In genomic region chr11:96963580-96963979, GRCm38 (mm10) we compare ENCODE assay signal across 7 mouse cellular contexts. TPM values are rescaled to one million over a fixed set of nuclear protein-coding genes. Genes with fewer than 3 reads are reported as not detected.
DNase-seq lines count a peak whose midpoint lies in the region; ATAC-seq and TF ChIP-seq lines count a peak whose summit lies in the region.

No protein-coding gene starts in this region.

- DNase-seq in adrenal gland, adult 18-20 months (ENCODE audit: low spot score in 2 of 2), result peak; percentile 87 to 91
- peak; percentile 87 to 91 for DNase-seq in gastrocnemius, postnatal 4 days (ENCODE audit: low spot score in 2 of 2)
- DNase-seq in kidney, adult 18-20 months, result peak; percentile 95
- DNase-seq in limb, embryonic 11.5 days (ENCODE audit: low spot score), result peak; percentile 91
- peak; percentile 89 for DNase-seq in midbrain, embryonic 14.5 days
- peak; percentile 78 for DNase-seq in spleen, adult 12 weeks (ENCODE audit: low spot score)

- no peak for TF ChIP-seq POLR2A in cortical plate, adult 2 months (IDR thresholded peaks at IDR 0.05; ENCODE audit: extremely low read depth, insufficient read depth, low read length)

- H3K9ac ChIP-seq in limb, embryonic 11.5 days (ENCODE audit: low read length), result no peak overlapping the region
- H3K9ac ChIP-seq in midbrain, embryonic 14.5 days (replicated peaks; ENCODE audit: low read length), result no peak overlapping the region

- 25% methylated on average over 8 of the region's 8 CpGs for WGBS in limb, embryonic 11.5 days
- WGBS in midbrain, embryonic 14.5 days, result 17% methylated on average over 8 of the region's 8 CpGs

- no peak overlapping the region for H3K4me2 ChIP-seq in limb, embryonic 11.5 days (ENCODE audit: low read depth, severe bottlenecking)
- H3K4me2 ChIP-seq in midbrain, embryonic 14.5 days (ENCODE audit: low read length), result no peak overlapping the region

- peak; percentile 80 for TF ChIP-seq CTCF in cortical plate, adult 2 months (IDR thresholded peaks at IDR 0.05; ENCODE audit: extremely low read depth, insufficient read depth, low read length)

- no peaks in the 10 kb centered on the region for H3K9me3 ChIP-seq in limb, embryonic 11.5 days (ENCODE audit: control insufficient read depth, low read length)
- H3K9me3 ChIP-seq in midbrain, embryonic 14.5 days (ENCODE audit: control insufficient read depth, low read length), result no peaks in the 10 kb centered on the region

- H3K4me3 ChIP-seq in cortical plate, adult 2 months (ENCODE audit: insufficient read depth, low read length), result no peak overlapping the region
- H3K4me3 ChIP-seq in limb, embryonic 11.5 days (ENCODE audit: low read depth, low read length), result no peak overlapping the region
- H3K4me3 ChIP-seq in midbrain, embryonic 14.5 days (replicated peaks; ENCODE audit: low read depth, low read length), result no peak overlapping the region

- H3K4me1 ChIP-seq in cortical plate, adult 2 months (ENCODE audit: control insufficient read depth, insufficient read depth, low read length), result no peaks in the 10 kb centered on the region
- no peaks in the 10 kb centered on the region for H3K4me1 ChIP-seq in limb, embryonic 11.5 days (ENCODE audit: control insufficient read depth, insufficient read depth, low read length)
- H3K4me1 ChIP-seq in midbrain, embryonic 14.5 days (ENCODE audit: control insufficient read depth, insufficient read depth, low read length), result no peaks in the 10 kb centered on the region

- no peaks in the 10 kb centered on the region for H3K27me3 ChIP-seq in limb, embryonic 11.5 days (ENCODE audit: control insufficient read depth, insufficient read depth, low read length)
- H3K27me3 ChIP-seq in midbrain, embryonic 14.5 days (ENCODE audit: control insufficient read depth, insufficient read depth, low read length), result no peaks in the 10 kb centered on the region

- no peak overlapping the region for H3K27ac ChIP-seq in cortical plate, adult 2 months (ENCODE audit: insufficient read depth, low read length)
- no peak overlapping the region for H3K27ac ChIP-seq in limb, embryonic 11.5 days (replicated peaks; ENCODE audit: low read depth, low read length)
- H3K27ac ChIP-seq in midbrain, embryonic 14.5 days (replicated peaks; ENCODE audit: low read depth, low read length), result no peak overlapping the region

- H3K36me3 ChIP-seq in limb, embryonic 11.5 days (ENCODE audit: control insufficient read depth, insufficient read depth, low read length), result peaks cover 14% of the 10 kb centered on the region
- peaks cover 45% of the 10 kb centered on the region for H3K36me3 ChIP-seq in midbrain, embryonic 14.5 days (ENCODE audit: control insufficient read depth, insufficient read depth, low read length)

- ATAC-seq in limb, embryonic 11.5 days (ENCODE audit: insufficient number of reproducible peaks, low FRiP score, low TSS enrichment, low read depth), result peak; percentile 39; the same call in 1 of the 2 replicates
- ATAC-seq in midbrain, embryonic 14.5 days (ENCODE audit: low FRiP score, low TSS enrichment), result no peak

RNA-seq across cellular contexts. Expression of gene Sp2, which starts 19.2 kb away (rescaled TPM):
- 10 to 100 TPM; 13.4 to 15.1 TPM for total RNA-seq in adrenal gland, adult 18-20 months (2021)
- 10.3 and 10.4 TPM in 2 replicates for polyA plus RNA-seq in cortical plate, adult 2 months (2012; rRNA removed)
- 10 to 100 TPM; 15.1 to 16.5 TPM for total RNA-seq in gastrocnemius, postnatal 4 days (2021)
- 23.4 and 25.8 TPM in 2 replicates for polyA plus RNA-seq in limb, embryonic 11.5 days (2014; fragmentation: Nextera tagmentation; extraction: Ambion mirVana)
- polyA plus RNA-seq in midbrain, embryonic 14.5 days (2014; fragmentation: Nextera tagmentation; extraction: Ambion mirVana), result 12.3 and 17.2 TPM in 2 replicates

RNA-seq across cellular contexts. Expression of gene Pnpo, which starts 19.8 kb away (rescaled TPM):
- 10 to 100 TPM; 28.4 to 36.6 TPM for total RNA-seq in adrenal gland, adult 18-20 months (2021)
- polyA plus RNA-seq in cortical plate, adult 2 months (2012; rRNA removed), result 40.8 and 41.4 TPM in 2 replicates
- 1 to 10 TPM; 8.2 to 8.3 TPM for total RNA-seq in gastrocnemius, postnatal 4 days (2021)
- 25.5 and 27.5 TPM in 2 replicates for polyA plus RNA-seq in limb, embryonic 11.5 days (2014; fragmentation: Nextera tagmentation; extraction: Ambion mirVana)
- polyA plus RNA-seq in midbrain, embryonic 14.5 days (2014; fragmentation: Nextera tagmentation; extraction: Ambion mirVana), result 18.9 and 20.9 TPM in 2 replicates

RNA-seq across cellular contexts. Expression of gene Prr15l, which starts 35.7 kb away (rescaled TPM):
- total RNA-seq in adrenal gland, adult 18-20 months (2021), result under 1 TPM; 0.23 to 0.90 TPM
- polyA plus RNA-seq in cortical plate, adult 2 months (2012; rRNA removed), result not detected in 2 replicates
- total RNA-seq in gastrocnemius, postnatal 4 days (2021), result not detected
- 0.35 and 0.97 TPM in 2 replicates for polyA plus RNA-seq in limb, embryonic 11.5 days (2014; fragmentation: Nextera tagmentation; extraction: Ambion mirVana)
- 0.16 and 0.24 TPM in 2 replicates for polyA plus RNA-seq in midbrain, embryonic 14.5 days (2014; fragmentation: Nextera tagmentation; extraction: Ambion mirVana)

RNA-seq across cellular contexts. Expression of gene Cdk5rap3, which starts 47.3 kb away (rescaled TPM):
- 10 to 100 TPM; 44.6 to 45.4 TPM for total RNA-seq in adrenal gland, adult 18-20 months (2021)
- 42.9 and 44.8 TPM in 2 replicates for polyA plus RNA-seq in cortical plate, adult 2 months (2012; rRNA removed)
- total RNA-seq in gastrocnemius, postnatal 4 days (2021), result 10 to 100 TPM; 39.2 to 45.1 TPM
- 72.5 and 77.0 TPM in 2 replicates for polyA plus RNA-seq in limb, embryonic 11.5 days (2014; fragmentation: Nextera tagmentation; extraction: Ambion mirVana)
- 85.2 and 90.2 TPM in 2 replicates for polyA plus RNA-seq in midbrain, embryonic 14.5 days (2014; fragmentation: Nextera tagmentation; extraction: Ambion mirVana)

RNA-seq across cellular contexts. Expression of gene Sp6, which starts 49.6 kb away (rescaled TPM):
- total RNA-seq in adrenal gland, adult 18-20 months (2021), result under 1 TPM; 0.06 to 0.13 TPM
- polyA plus RNA-seq in cortical plate, adult 2 months (2012; rRNA removed), result 0.69 and 0.85 TPM in 2 replicates
- total RNA-seq in gastrocnemius, postnatal 4 days (2021), result under 1 TPM; 0.27 to 0.34 TPM
- 2.1 and 2.4 TPM in 2 replicates for polyA plus RNA-seq in limb, embryonic 11.5 days (2014; fragmentation: Nextera tagmentation; extraction: Ambion mirVana)
- 0.15 TPM in 1 of 2 replicates, not detected in the other for polyA plus RNA-seq in midbrain, embryonic 14.5 days (2014; fragmentation: Nextera tagmentation; extraction: Ambion mirVana)
